Mouse (Mus musculus) neural tube, embryonic 13.5 days (tissue): Measurements from ENCODE around the gene Vkorc1l1. TPM values are rescaled to one million over a fixed set of nuclear protein-coding genes. Genes with fewer than 3 reads are reported as not detected.
"Not testable (repeated sequence)": the region's sequence is repeated elsewhere in the genome, so short reads cannot be mapped to it uniquely, and the experiment has no call there.

Source experiments
- ATAC-seq: fragments of 200-750 bp; cut with Nextera tagmentation; 2 replicates; pipeline ENCODE4 v1.8.0; 2017; ENCODE audit warnings: low read depth, mild to moderate bottlenecking, moderate TSS enrichment, moderate library complexity
- H3K27ac ChIP-seq: fragments of 300-500 bp; sonication (generic); replicated peaks from 2 replicates; pipeline ENCODE4 v1.5.1; 2015; ENCODE audit warnings: moderate library complexity, mild to moderate bottlenecking, inconsistent platforms
- H3K27me3 ChIP-seq: fragments of 300-500 bp; sonication (generic); 2 replicates; pipeline ENCODE4 v1.6.1; 2015; ENCODE audit warnings: mild to moderate bottlenecking, inconsistent platforms
- H3K36me3 ChIP-seq: fragments of 300-500 bp; sonication (generic); 2 replicates; pipeline ENCODE4 v1.6.1; 2015; ENCODE audit warnings: mild to moderate bottlenecking, inconsistent platforms
- H3K4me1 ChIP-seq: fragments of 300-500 bp; sonication (generic); replicated peaks from 2 replicates; pipeline ENCODE4 v1.6.1; 2015; ENCODE audit warnings: inconsistent platforms
- H3K4me2 ChIP-seq: fragments of 300-500 bp; sonication (generic); 2 replicates; pipeline ENCODE4 v1.6.1; 2015; ENCODE audit warnings: inconsistent platforms, mild to moderate bottlenecking, moderate library complexity
- H3K4me3 ChIP-seq: fragments of 300-500 bp; sonication (generic); 2 replicates; pipeline ENCODE4 v1.5.1; 2015; ENCODE audit warnings: mild to moderate bottlenecking, inconsistent platforms
- H3K9ac ChIP-seq: fragments of 300-500 bp; sonication (generic); 2 replicates; pipeline ENCODE4 v1.6.1; 2015; ENCODE audit warnings: moderate library complexity, mild to moderate bottlenecking, inconsistent platforms
- H3K9me3 ChIP-seq: fragments of 300-500 bp; sonication (generic); 2 replicates; pipeline ENCODE4 v1.6.1; 2016; ENCODE audit warnings: inconsistent platforms
- WGBS: fragments of 180-500 bp; shearing (Covaris S2); methylation state at CpG from one replicate; pipeline ENCODE4 v1.1.7; 2015; 5-methylcytosine and 5-hydroxymethylcytosine counted together
- polyA plus RNA-seq: library from polyadenylated mRNA; unstranded; fragments of >200 nt; fragmentation: Nextera tagmentation; extraction: Ambion mirVana; gene quantifications from 2 replicates; pipeline ENCODE4 v1.2.1, GENCODE M21; 2015

Gene Vkorc1l1
- 29.8 and 32.0 TPM in 2 replicates for polyA plus RNA-seq

GRCm38 (mm10) chr5:129941495-129942045, at the start of gene Vkorc1l1:
Vkorc1l1 (plus strand) TSS chr5:129941970.
- peak within 1 kb of the TSS; percentile 81 for H3K27ac ChIP-seq
- H3K4me1 ChIP-seq = peaks cover 12% of the 10 kb centered on the region
- peak; percentile 96 for ATAC-seq
- peak within 1 kb of the TSS; percentile 77 for H3K4me3 ChIP-seq
- H3K9ac ChIP-seq = peak within 1 kb of the TSS; percentile 87
- H3K27me3 ChIP-seq = no peaks in the 10 kb centered on the region
- peak within 1 kb of the TSS; percentile 81 for H3K4me2 ChIP-seq
- H3K9me3 ChIP-seq = no peaks in the 10 kb centered on the region
- WGBS = under 1% methylated on average over 54 of the region's 59 CpGs
- H3K36me3 ChIP-seq = no peaks in the 10 kb centered on the region

GRCm38 (mm10) chr5:129895198-129896088, 46.3 kb upstream of the Vkorc1l1 start, which contains the start of gene Zbed5:
Zbed5 (plus strand) TSS chr5:129895723.
- Histone ChIP-seq H3K4me1 (peaks cover 14% of the 10 kb centered on the region), H3K27me3 (no peaks in the 10 kb centered on the region; the same call in 1 of the 2 replicates), H3K36me3 (0 out of 2 replicates have a peak, but pooled peaks cover 1% of the 10 kb centered on the region), H3K4me2 (peak within 1 kb of the TSS; percentile 80), H3K4me3 (peak within 1 kb of the TSS; percentile 68), H3K27ac (no peak within 1 kb of the TSS; the same call in 1 of the 2 replicates), H3K9me3 (no peaks in the 10 kb centered on the region), H3K9ac (peak within 1 kb of the TSS; percentile 72)
- peak; percentile 98 for ATAC-seq
- WGBS = 3% methylated on average over 44 of the region's 44 CpGs

- Histone ChIP-seq H3K27me3 (no peaks in the 10 kb centered on the region; the same call in 1 of the 2 replicates), H3K36me3 (peaks cover 24% of the 10 kb centered on the region), H3K4me2 (no peak within 1 kb of the TSS), H3K9me3 (no peaks in the 10 kb centered on the region), H3K27ac (no peak within 1 kb of the TSS), H3K4me3 (no peak within 1 kb of the TSS), H3K9ac (no peak within 1 kb of the TSS), H3K4me1 (peaks cover 14% of the 10 kb centered on the region)
- no peak for ATAC-seq
- WGBS = 100% methylated on average over 1 of the region's 1 CpGs
These were observed 43.3 kb upstream of the Vkorc1l1 start, which contains the start of gene Phkg1 for GRCm38 (mm10) chr5:129898449-129898848. Phkg1 (minus strand) TSS chr5:129898549.

- H3K4me2 ChIP-seq = peak overlapping the region; percentile 57
- H3K9ac ChIP-seq = peak overlapping the region; percentile 88
- no peaks in the 10 kb centered on the region for H3K27me3 ChIP-seq
- peak overlapping the region; percentile 67 for H3K4me3 ChIP-seq
- WGBS = 36% methylated on average over 4 of the region's 4 CpGs
- H3K36me3 ChIP-seq = peaks cover 6% of the 10 kb centered on the region
- peaks cover 15% of the 10 kb centered on the region for H3K4me1 ChIP-seq
- H3K27ac ChIP-seq = peak overlapping the region; percentile 97
- no peak for ATAC-seq
- no peaks in the 10 kb centered on the region for H3K9me3 ChIP-seq
These were observed 34.0 kb upstream of the Vkorc1l1 start for GRCm38 (mm10) chr5:129907775-129908174.

- H3K9me3 ChIP-seq = no peaks in the 10 kb centered on the region
- H3K27me3 ChIP-seq = no peaks in the 10 kb centered on the region
- H3K4me3 ChIP-seq = peak within 1 kb of the TSS; percentile 67
- H3K27ac ChIP-seq = peak within 1 kb of the TSS; percentile 97
- peak; percentile 97 for ATAC-seq
- H3K36me3 ChIP-seq = no peaks in the 10 kb centered on the region
- H3K4me1 ChIP-seq = peaks cover 15% of the 10 kb centered on the region
- under 1% methylated on average over 62 of the region's 63 CpGs for WGBS
- peak within 1 kb of the TSS; percentile 57 for H3K4me2 ChIP-seq
- H3K9ac ChIP-seq = peak within 1 kb of the TSS; percentile 88
These were observed 33.4 kb upstream of the Vkorc1l1 start, which contains the start of gene Nupr1l for GRCm38 (mm10) chr5:129908242-129908965. Nupr1l (plus strand) TSS chr5:129908540.

- no peaks in the 10 kb centered on the region for H3K27me3 ChIP-seq
- H3K4me3 ChIP-seq = peak overlapping the region; percentile 67
- H3K36me3 ChIP-seq = no peaks in the 10 kb centered on the region
- H3K4me2 ChIP-seq = peak overlapping the region; percentile 57
- 68% methylated on average over 9 of the region's 9 CpGs for WGBS
- peak overlapping the region; percentile 88 for H3K9ac ChIP-seq
- no peaks in the 10 kb centered on the region for H3K9me3 ChIP-seq
- H3K4me1 ChIP-seq = peaks cover 15% of the 10 kb centered on the region
- H3K27ac ChIP-seq = peak overlapping the region; percentile 97
- no peak for ATAC-seq
These were observed 32.6 kb upstream of the Vkorc1l1 start for GRCm38 (mm10) chr5:129909147-129909546.

- Histone ChIP-seq H3K4me1 (peaks cover 15% of the 10 kb centered on the region), H3K36me3 (no peaks in the 10 kb centered on the region), H3K27ac (no peak overlapping the region), H3K27me3 (no peaks in the 10 kb centered on the region), H3K9me3 (no peaks in the 10 kb centered on the region), H3K4me3 (peak overlapping the region; percentile 67), H3K4me2 (peak overlapping the region; percentile 57; the same call in 1 of the 2 replicates), H3K9ac (0 out of 2 replicates have a peak overlapping the region, but pooled peaks have one; percentile 88)
- no peak for ATAC-seq
- 79% methylated on average over 7 of the region's 7 CpGs for WGBS
These were observed 32.2 kb upstream of the Vkorc1l1 start for GRCm38 (mm10) chr5:129909591-129909990.

GRCm38 (mm10) chr5:129914024-129914423, 27.7 kb upstream of the Vkorc1l1 start:
- WGBS = 25% methylated on average over 2 of the region's 2 CpGs
- no peaks in the 10 kb centered on the region for H3K36me3 ChIP-seq
- no peak overlapping the region for H3K27ac ChIP-seq
- no peak overlapping the region for H3K9ac ChIP-seq
- no peak overlapping the region for H3K4me3 ChIP-seq
- no peaks in the 10 kb centered on the region for H3K9me3 ChIP-seq
- H3K4me1 ChIP-seq = peaks cover 6% of the 10 kb centered on the region
- ATAC-seq = no peak
- H3K4me2 ChIP-seq = no peak overlapping the region
- H3K27me3 ChIP-seq = no peaks in the 10 kb centered on the region

- H3K4me2 ChIP-seq, H3K9me3 ChIP-seq, H3K4me3 ChIP-seq, ATAC-seq, H3K4me1 ChIP-seq, H3K27me3 ChIP-seq, H3K27ac ChIP-seq, H3K36me3 ChIP-seq, H3K9ac ChIP-seq: not testable (repeated sequence)
- 86% methylated on average over 11 of the region's 11 CpGs for WGBS
These were observed 26.3 kb upstream of the Vkorc1l1 start for GRCm38 (mm10) chr5:129915491-129915890.

GRCm38 (mm10) chr5:129918065-129918651, 23.6 kb upstream of the Vkorc1l1 start:
- Histone ChIP-seq H3K9me3 (no peaks in the 10 kb centered on the region), H3K27ac (no peak overlapping the region), H3K4me1 (no peaks in the 10 kb centered on the region), H3K27me3 (no peaks in the 10 kb centered on the region), H3K9ac (no peak overlapping the region), H3K4me2 (no peak overlapping the region), H3K4me3 (no peak overlapping the region), H3K36me3 (no peaks in the 10 kb centered on the region)
- WGBS = 91% methylated on average over 24 of the region's 24 CpGs
- no peak for ATAC-seq

- Histone ChIP-seq H3K9me3 (no peaks in the 10 kb centered on the region), H3K9ac (no peak overlapping the region), H3K36me3 (no peaks in the 10 kb centered on the region), H3K27me3 (no peaks in the 10 kb centered on the region), H3K4me1 (no peaks in the 10 kb centered on the region), H3K27ac (no peak overlapping the region), H3K4me2 (no peak overlapping the region), H3K4me3 (no peak overlapping the region)
- WGBS = 85% methylated on average over 9 of the region's 9 CpGs
- ATAC-seq = no peak
These were observed 23.0 kb upstream of the Vkorc1l1 start for GRCm38 (mm10) chr5:129918752-129919151.
